Mouse (Mus musculus): ENCODE measurements at regions not wholly inside any gene's neighbourhood (a gene's known extent, or its start where the extent isn't known, plus 50 kb on each side); places are given as distances from the start of the nearest gene placed in this dataset.

GRCm38 (mm10) chrX:21385221-21385620, 99.1 kb upstream of the Agtr2 start:
- TF ChIP-seq POLR2A (IDR thresholded peaks at IDR 0.05; ENCODE audit: low read depth, low read length), result no peak
- TF ChIP-seq CTCF (IDR thresholded peaks at IDR 0.05; ENCODE audit: extremely low read depth, insufficient read depth, insufficient read length, insufficient replicate concordance), result no peak
